In genomic region chr2:169995987-169996386, GRCm38 (mm10) we compare ENCODE assay signal across 9 mouse cellular contexts.
DNase-seq lines count a peak whose midpoint lies in the region; ATAC-seq and TF ChIP-seq lines count a peak whose summit lies in the region.
"Had no signal": no experiment of that assay in that cellular context is flagged by ENCODE, and none has a peak within 500 bp of the region (broad histone marks: within the 10 kb centered on the region; RNA-seq: fewer than 3 reads in every experiment).

No protein-coding gene starts in this region.

- no peak for TF ChIP-seq POLR2A in kidney, adult 2 months (IDR thresholded peaks at IDR 0.05; ENCODE audit: low read depth, low read length)
- TF ChIP-seq POLR2A in thymus, adult 2 months (IDR thresholded peaks at IDR 0.05; ENCODE audit: control insufficient read depth, extremely low read depth, insufficient read depth, low read length, poor library complexity) = no peak

- H3K9me3 ChIP-seq in embryonic facial prominence, embryonic 11.5 days (replicated peaks; ENCODE audit: control insufficient read depth, low read length) = no peaks in the 10 kb centered on the region
- H3K9me3 ChIP-seq in lung, embryonic 16.5 days (ENCODE audit: control insufficient read depth, low read length) = no peaks in the 10 kb centered on the region
- H3K9me3 ChIP-seq: midbrain, embryonic 12.5 days had no signal

- H3K36me3 ChIP-seq in embryonic facial prominence, embryonic 11.5 days (replicated peaks; ENCODE audit: control insufficient read depth, insufficient read depth, low read depth, low read length) = no peaks in the 10 kb centered on the region
- H3K36me3 ChIP-seq in kidney, adult 2 months (ENCODE audit: control insufficient read depth, insufficient read depth, low read length) = no peaks in the 10 kb centered on the region
- H3K36me3 ChIP-seq in lung, embryonic 16.5 days (ENCODE audit: control insufficient read depth, insufficient read depth, low read length) = no peaks in the 10 kb centered on the region
- H3K36me3 ChIP-seq in thymus, adult 2 months (ENCODE audit: control insufficient read depth, insufficient read depth, low read length) = no peaks in the 10 kb centered on the region
- H3K36me3 ChIP-seq: midbrain, embryonic 12.5 days had no signal

- peak overlapping the region; percentile 7; the same call in 1 of the 2 replicates for H3K9ac ChIP-seq in embryonic facial prominence, embryonic 11.5 days (replicated peaks; ENCODE audit: low read length)
- H3K9ac ChIP-seq in lung, embryonic 16.5 days (ENCODE audit: low read length) = peak overlapping the region; percentile 57
- H3K9ac ChIP-seq: midbrain, embryonic 12.5 days had no signal

- no peak for TF ChIP-seq CTCF in kidney, adult 2 months (conservative IDR thresholded peaks at IDR 0.05; ENCODE audit: insufficient read depth, insufficient read length, low read depth, low read length)
- no peak for TF ChIP-seq CTCF in thymus, adult 2 months (IDR thresholded peaks at IDR 0.05; ENCODE audit: borderline replicate concordance, control insufficient read depth, extremely low read depth, insufficient read depth, low read length, poor library complexity)

- H3K4me3 ChIP-seq in embryonic facial prominence, embryonic 11.5 days (ENCODE audit: low read depth, low read length) = no peak overlapping the region
- peak overlapping the region; percentile 50 for H3K4me3 ChIP-seq in kidney, adult 2 months (ENCODE audit: insufficient read depth, low read depth, low read length)
- 0 out of 2 replicates have a peak overlapping the region, but pooled peaks have one; percentile 18 for H3K4me3 ChIP-seq in lung, embryonic 16.5 days (ENCODE audit: low read length)
- no peak overlapping the region for H3K4me3 ChIP-seq in thymus, adult 2 months (ENCODE audit: control insufficient read depth, insufficient read depth, low read length)
- H3K4me3 ChIP-seq: midbrain, embryonic 12.5 days had no signal

- ATAC-seq in embryonic facial prominence, embryonic 11.5 days (replicated peaks; ENCODE audit: insufficient number of reproducible peaks, low FRiP score, low TSS enrichment, low read depth) = no peak
- ATAC-seq in lung, embryonic 16.5 days (ENCODE audit: low read depth) = no peak
- no peak for ATAC-seq in erythroblast, adult 5-6 weeks (replicated peaks; ENCODE audit: low FRiP score, poor library complexity, severe bottlenecking)
- ATAC-seq in granulocyte monocyte progenitor cell, adult 5-6 weeks (replicated peaks; ENCODE audit: poor library complexity, severe bottlenecking) = no peak

- no peaks in the 10 kb centered on the region for H3K27me3 ChIP-seq in embryonic facial prominence, embryonic 11.5 days (ENCODE audit: control insufficient read depth, insufficient read depth, low read length)
- no peaks in the 10 kb centered on the region; the same call in 1 of the 2 replicates for H3K27me3 ChIP-seq in kidney, adult 2 months (replicated peaks; ENCODE audit: control insufficient read depth, insufficient read depth, low read length)
- no peaks in the 10 kb centered on the region; the same call in 1 of the 2 replicates for H3K27me3 ChIP-seq in lung, embryonic 16.5 days (ENCODE audit: control insufficient read depth, insufficient read depth, low read depth, low read length)
- no peaks in the 10 kb centered on the region for H3K27me3 ChIP-seq in thymus, adult 2 months (ENCODE audit: control insufficient read depth, insufficient read depth, low read length)
- H3K27me3 ChIP-seq: midbrain, embryonic 12.5 days had no signal

- 33% methylated on average over 12 of the region's 12 CpGs for WGBS in embryonic facial prominence, embryonic 11.5 days
- WGBS in kidney, adult 2 months = 6% methylated on average over 12 of the region's 12 CpGs
- 22% methylated on average over 12 of the region's 12 CpGs for WGBS in lung, embryonic 16.5 days
- 50% methylated on average over 12 of the region's 12 CpGs for WGBS in thymus, adult 2 months

- H3K27ac ChIP-seq in embryonic facial prominence, embryonic 11.5 days (replicated peaks; ENCODE audit: low read depth, low read length) = no peak overlapping the region
- peak overlapping the region; percentile 92 for H3K27ac ChIP-seq in kidney, adult 2 months (ENCODE audit: insufficient read depth, low read depth, low read length)
- peak overlapping the region; percentile 7; the same call in 1 of the 2 replicates for H3K27ac ChIP-seq in lung, embryonic 16.5 days (ENCODE audit: low read length)
- no peak overlapping the region for H3K27ac ChIP-seq in thymus, adult 2 months (ENCODE audit: control insufficient read depth, insufficient read depth, low read length)

- no peak overlapping the region for H3K4me2 ChIP-seq in embryonic facial prominence, embryonic 11.5 days (ENCODE audit: low read depth, low read length)
- H3K4me2 ChIP-seq in lung, embryonic 16.5 days (ENCODE audit: low read depth, low read length) = peak overlapping the region; percentile 36
- H3K4me2 ChIP-seq: midbrain, embryonic 12.5 days had no signal

- H3K4me1 ChIP-seq in embryonic facial prominence, embryonic 11.5 days (ENCODE audit: control insufficient read depth, insufficient read depth, low read length) = peaks cover 9% of the 10 kb centered on the region
- peaks cover 9% of the 10 kb centered on the region for H3K4me1 ChIP-seq in kidney, adult 2 months (ENCODE audit: control insufficient read depth, insufficient read depth, low read length)
- peaks cover 24% of the 10 kb centered on the region for H3K4me1 ChIP-seq in lung, embryonic 16.5 days (replicated peaks; ENCODE audit: control insufficient read depth, insufficient read depth, low read length)
- no peaks in the 10 kb centered on the region for H3K4me1 ChIP-seq in thymus, adult 2 months (replicated peaks; ENCODE audit: control insufficient read depth, insufficient read depth, low read length)

- no peak for DNase-seq in embryonic facial prominence, embryonic 11.5 days (ENCODE audit: low spot score)
- peak; percentile 36 to 56 for DNase-seq in heart, adult 18-20 months
- peak; percentile 61 for DNase-seq in kidney, adult 2 months
- no peak for DNase-seq in thymus, adult 2 months
- DNase-seq in testis, postnatal 10 days (ENCODE audit: low spot score) = no peak

Comparison
In these comparisons a context has a peak if more than half of its experiments do, and no peak if none do; other contexts are left out.
1. DNase-seq: peak in heart, adult 18-20 months (2 of 2) and kidney, adult 2 months (single experiment); none in embryonic facial prominence, embryonic 11.5 days (single experiment), thymus, adult 2 months (single experiment) and testis, postnatal 10 days (single experiment).
2. H3K27ac ChIP-seq: peak in kidney, adult 2 months (single experiment) and lung, embryonic 16.5 days (single experiment); none in embryonic facial prominence, embryonic 11.5 days (single experiment) and thymus, adult 2 months (single experiment).
3. H3K4me3 ChIP-seq: peak in kidney, adult 2 months (single experiment) and lung, embryonic 16.5 days (single experiment); none in embryonic facial prominence, embryonic 11.5 days (single experiment) and thymus, adult 2 months (single experiment).